Mouse (Mus musculus) thymus, adult 2 months (tissue): ENCODE measurements at regions not wholly inside any gene's neighbourhood (a gene's known extent, or its start where the extent isn't known, plus 50 kb on each side); places are given as distances from the start of the nearest gene placed in this dataset.

Experiments
- DNase-seq: peaks from one replicate; pipeline ENCODE4 v3.0.0; 2021
- H3K27ac ChIP-seq: fragments of 200-500 bp; 2 replicates; pipeline ENCODE4 v1.5.1; 2012; ENCODE audit warnings: low read length, control low read depth; ENCODE audit not compliant: control insufficient read depth, insufficient read depth
- H3K27me3 ChIP-seq: fragments of 200-500 bp; 2 replicates; pipeline ENCODE4 v1.6.1; 2012; ENCODE audit warnings: mild to moderate bottlenecking, low read length, moderate library complexity, mixed read lengths; ENCODE audit not compliant: control insufficient read depth, insufficient read depth
- H3K36me3 ChIP-seq: fragments of 200-500 bp; 2 replicates; pipeline ENCODE4 v1.6.1; 2012; ENCODE audit warnings: mild to moderate bottlenecking, low read length, moderate library complexity; ENCODE audit not compliant: control insufficient read depth, insufficient read depth
- H3K4me1 ChIP-seq: fragments of 200-500 bp; replicated peaks from 2 replicates; pipeline ENCODE4 v1.6.1; 2012; ENCODE audit warnings: low read length; ENCODE audit not compliant: control insufficient read depth, insufficient read depth
- H3K4me3 ChIP-seq: fragments of 200-500 bp; 2 replicates; pipeline ENCODE4 v1.5.1; 2012; ENCODE audit warnings: mild to moderate bottlenecking, low read length, control low read depth, moderate library complexity; ENCODE audit not compliant: control insufficient read depth, insufficient read depth
- CTCF ChIP-seq: fragments of 200-500 bp; IDR thresholded peaks from 2 replicates; pipeline ENCODE4 v1.5.1; 2012; ENCODE audit warnings: mild to moderate bottlenecking, control low read depth, low read length, moderate library complexity, borderline replicate concordance; ENCODE audit not compliant: control insufficient read depth, poor library complexity, insufficient read depth; ENCODE audit errors: extremely low read depth
- POLR2A ChIP-seq: fragments of 200-500 bp; IDR thresholded peaks from 2 replicates; pipeline ENCODE4 v1.6.1; 2012; ENCODE audit warnings: mild to moderate bottlenecking, low read length, control low read depth, moderate library complexity; ENCODE audit not compliant: control insufficient read depth, poor library complexity, insufficient read depth; ENCODE audit errors: extremely low read depth
- WGBS: fragments of 180-500 bp; shearing (Covaris S2); methylation state at CpG from one replicate; pipeline ENCODE4 v1.1.7; 2018; 5-methylcytosine and 5-hydroxymethylcytosine counted together

DNA sequence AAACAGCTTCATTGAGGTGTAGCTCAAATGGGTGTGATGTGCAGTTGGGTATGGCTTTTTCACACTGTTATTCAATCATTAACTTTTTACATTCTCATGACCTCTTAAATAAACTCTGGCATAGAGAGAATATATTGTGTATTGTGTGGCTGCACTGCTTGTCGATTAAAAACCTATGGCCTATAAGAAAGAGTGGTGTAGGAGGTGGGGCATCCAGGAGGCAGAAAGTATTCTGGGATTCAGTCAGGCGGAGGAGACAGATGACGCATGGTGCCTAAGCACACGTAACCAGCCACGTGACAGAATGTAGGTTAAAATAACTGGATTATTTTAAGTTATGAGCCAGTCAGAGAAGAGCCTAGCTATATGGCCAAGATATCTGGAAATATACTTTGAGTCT is 78.2 kb upstream of the Slc16a7 start:
- Histone ChIP-seq H3K4me3 (no peak overlapping the region), H3K27ac (no peak overlapping the region), H3K36me3 (no peaks in the 10 kb centered on the region), H3K27me3 (no peaks in the 10 kb centered on the region), H3K4me1 (no peaks in the 10 kb centered on the region)
- TF ChIP-seq POLR2A (no peak), CTCF (no peak)
- 93% methylated on average over 5 of the region's 5 CpGs for WGBS
- DNase-seq, result no peak

- TF ChIP-seq CTCF (no peak), POLR2A (no peak)
- no peaks in the 10 kb centered on the region for H3K4me1 ChIP-seq
- H3K36me3 ChIP-seq, result no peaks in the 10 kb centered on the region
- WGBS, result 4% methylated on average over 3 of the region's 3 CpGs
- no peak overlapping the region for H3K4me3 ChIP-seq
- H3K27me3 ChIP-seq, result no peaks in the 10 kb centered on the region
- no peak overlapping the region for H3K27ac ChIP-seq
- no peak for DNase-seq
These were observed 99.1 kb upstream of the Slc16a7 start for GRCm38 (mm10) chr10:125488350-125488749.

GRCm38 (mm10) chr10:125490395-125490794 is 101.1 kb upstream of the Slc16a7 start:
- 91% methylated on average over 4 of the region's 4 CpGs for WGBS

DNA sequence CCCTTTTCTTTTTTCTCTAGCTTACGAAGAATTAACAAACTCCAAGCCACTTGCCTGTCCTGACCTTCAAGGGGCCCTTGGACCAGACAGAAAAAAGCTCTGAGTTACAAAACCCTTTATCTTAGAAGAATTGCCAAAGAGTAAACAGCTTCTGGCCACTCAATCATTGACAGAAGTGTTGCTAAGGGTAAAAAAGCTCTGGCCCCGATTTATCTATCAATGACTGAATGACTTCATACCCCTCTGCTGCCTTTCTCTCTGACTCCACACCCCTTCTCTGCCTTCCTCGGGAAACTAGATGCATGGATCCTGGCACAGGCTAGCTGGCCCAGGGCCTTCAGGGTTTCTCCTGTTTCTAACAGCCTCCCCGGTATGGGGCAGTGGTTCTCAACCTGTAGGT is 105.2 kb upstream of the Slc16a7 start:
- no peak for TF ChIP-seq CTCF
- no peak for TF ChIP-seq POLR2A
- WGBS, result 82% methylated on average over 4 of the region's 4 CpGs
- no peak overlapping the region for H3K4me3 ChIP-seq
- no peaks in the 10 kb centered on the region for H3K36me3 ChIP-seq
- H3K4me1 ChIP-seq, result no peaks in the 10 kb centered on the region
- H3K27me3 ChIP-seq, result no peaks in the 10 kb centered on the region
- DNase-seq, result no peak
- no peak overlapping the region for H3K27ac ChIP-seq

More at GRCm38 (mm10) chr10:125490395-125490794, 101.1 kb upstream of the Slc16a7 start:
- Histone ChIP-seq H3K4me3 (no peak overlapping the region), H3K27me3 (no peaks in the 10 kb centered on the region), H3K4me1 (no peaks in the 10 kb centered on the region), H3K36me3 (no peaks in the 10 kb centered on the region), H3K27ac (no peak overlapping the region)
- no peak for DNase-seq
- TF ChIP-seq CTCF (no peak), POLR2A (no peak)

DNA sequence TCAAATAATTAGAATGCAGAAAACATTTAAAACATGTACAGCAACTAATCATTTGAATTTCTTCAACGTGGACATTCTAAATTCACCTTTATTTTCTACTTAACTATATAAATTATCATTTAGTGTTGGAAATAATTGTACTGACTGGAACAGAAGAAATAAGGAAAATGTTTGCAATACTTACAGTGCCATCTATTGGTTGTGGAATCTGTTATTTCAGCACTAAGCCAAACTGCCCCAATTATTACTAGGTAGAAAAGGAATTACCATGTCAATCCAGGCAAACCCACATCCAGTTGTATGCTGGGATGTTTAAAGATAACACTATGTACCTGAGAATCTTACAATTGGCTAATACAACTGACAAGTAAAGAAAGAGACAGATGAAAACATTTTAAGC is 109.1 kb upstream of the Slc16a7 start:
- WGBS, result 23% methylated on average over 1 of the region's 1 CpGs
- no peak overlapping the region for H3K4me3 ChIP-seq
- H3K27me3 ChIP-seq, result no peaks in the 10 kb centered on the region
- no peak for DNase-seq
- H3K27ac ChIP-seq, result no peak overlapping the region
- TF ChIP-seq CTCF (no peak), POLR2A (no peak)
- H3K36me3 ChIP-seq, result no peaks in the 10 kb centered on the region
- H3K4me1 ChIP-seq, result no peaks in the 10 kb centered on the region

DNA sequence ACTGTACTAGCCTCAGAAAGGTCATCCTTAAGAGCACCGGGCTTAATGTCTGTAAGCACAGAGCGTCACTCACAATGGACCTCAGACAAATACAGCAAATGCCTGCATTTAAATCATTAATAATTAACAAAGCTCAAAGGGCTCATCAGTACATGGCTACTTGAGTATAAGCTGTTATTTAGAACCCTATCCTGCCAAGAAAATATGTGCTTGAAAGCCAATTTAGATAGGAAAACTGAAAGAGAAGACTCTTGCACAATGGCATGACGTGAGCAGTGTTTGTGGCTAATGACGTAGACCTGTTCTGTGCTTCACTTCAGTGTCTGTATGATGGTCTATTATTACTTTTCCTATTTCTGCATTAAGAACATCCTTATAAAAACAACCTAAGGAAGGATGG is 111.1 kb upstream of the Slc16a7 start:
- H3K4me3 ChIP-seq, result no peak overlapping the region
- no peaks in the 10 kb centered on the region for H3K36me3 ChIP-seq
- TF ChIP-seq POLR2A, result no peak
- no peak for TF ChIP-seq CTCF
- no peaks in the 10 kb centered on the region for H3K4me1 ChIP-seq
- 93% methylated on average over 4 of the region's 4 CpGs for WGBS
- no peak overlapping the region for H3K27ac ChIP-seq
- no peaks in the 10 kb centered on the region for H3K27me3 ChIP-seq
- DNase-seq, result no peak

DNA sequence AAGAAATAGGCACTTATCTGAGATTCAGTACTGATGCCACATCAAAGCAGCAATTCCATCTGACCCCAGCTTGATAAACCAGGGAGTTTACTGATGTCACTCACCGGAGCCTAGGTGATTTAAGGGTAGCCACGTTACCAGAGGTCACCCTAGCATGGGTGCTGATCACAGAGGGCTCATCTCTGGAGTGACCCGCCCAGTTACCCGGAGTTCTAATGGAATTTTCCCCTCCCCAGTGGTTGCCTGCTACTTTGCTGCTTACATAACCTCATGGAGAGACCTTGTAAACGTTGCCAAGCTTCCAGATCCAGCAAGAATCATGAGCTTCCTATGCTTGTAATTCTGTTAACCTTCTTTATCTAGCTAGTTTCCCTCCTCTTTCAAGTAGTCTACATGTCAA is 125.8 kb upstream of the Slc16a7 start:
- Histone ChIP-seq H3K4me3 (no peak overlapping the region), H3K4me1 (no peaks in the 10 kb centered on the region), H3K27ac (no peak overlapping the region), H3K36me3 (no peaks in the 10 kb centered on the region), H3K27me3 (no peaks in the 10 kb centered on the region)
- TF ChIP-seq CTCF, result no peak
- TF ChIP-seq POLR2A, result no peak
- DNase-seq, result no peak
- 77% methylated on average over 5 of the region's 5 CpGs for WGBS
